Mouse (Mus musculus): ENCODE data around the gene Olfr1272. TPM values are rescaled to one million over a fixed set of nuclear protein-coding genes. Genes with fewer than 3 reads are reported as not detected.

Olfr1272 gene
- not detected for polyA plus RNA-seq (2017; shearing (Covaris generic))

GRCm38 (mm10) chr2:90292741-90293140, at the start of gene Olfr1272:
Gene Olfr1272 (minus strand): TSS chr2:90292841.

GRCm38 (mm10) chr2:90321900-90322299, 29.3 kb upstream of the Olfr1272 start, which contains the start of gene Gm13769:
Gene Gm13769 (plus strand): TSS chr2:90322200.

GRCm38 (mm10) chr2:90270932-90271331, 21.7 kb downstream of the Olfr1272 start, which contains the start of gene Olfr1271:
Gene Olfr1271 (minus strand): TSS chr2:90271032.

GRCm38 (mm10) chr2:90257492-90257891, 35.1 kb downstream of the Olfr1272 start, which contains the start of gene Olfr142:
Gene Olfr142 (minus strand): TSS chr2:90257592.

Other genes with a start within 250 kb of the Olfr1272 start
- not detected for gene Olfr140, start 229.2 kb downstream of the Olfr1272 start, polyA plus RNA-seq (2017; shearing (Covaris generic))
- not detected for gene Olfr1269, start 171.4 kb downstream of the Olfr1272 start, polyA plus RNA-seq (2017; shearing (Covaris generic))
- gene Olfr32, start 150.5 kb downstream of the Olfr1272 start, polyA plus RNA-seq (2017; shearing (Covaris generic)), result not detected
- gene Olfr1270, start 139.8 kb downstream of the Olfr1272 start, polyA plus RNA-seq (2017; shearing (Covaris generic)), result not detected
- gene Olfr1506, start 68.3 kb downstream of the Olfr1272 start, polyA plus RNA-seq (2017; shearing (Covaris generic)), result not detected
- gene Olfr142, start 35.2 kb downstream of the Olfr1272 start, polyA plus RNA-seq (2017; shearing (Covaris generic)), result not detected
- gene Olfr1271, start 21.8 kb downstream of the Olfr1272 start, polyA plus RNA-seq (2017; shearing (Covaris generic)), result 0.05 TPM
- not detected for gene Gm13769, start 29.4 kb upstream of the Olfr1272 start, polyA plus RNA-seq (2017; shearing (Covaris generic))
- gene Olfr1274-ps, start 105.8 kb upstream of the Olfr1272 start, polyA plus RNA-seq (2017; shearing (Covaris generic)), result not detected

Data from inflammation-experienced regulatory T-cells, adult 16 weeks (primary cell).